Mouse (Mus musculus) embryo, embryonic 11.5 days (tissue): ENCODE data around the gene Eef1g.

Experiments
- DNase-seq: peaks from one replicate; pipeline ENCODE4 v3.0.0-alpha.2; 2012; ENCODE audit warnings: low read depth, low spot score

Gene Eef1g

GRCm38 (mm10) chr19:8966590-8967372 is at the start of gene Eef1g:
Gene Eef1g (plus strand): TSS chr19:8967041.
- peak; percentile 98 for DNase-seq

- DNase-seq = no peak
Measured at GRCm38 (mm10) chr19:8919000-8919399, 47.8 kb upstream of the Eef1g start.

- DNase-seq = no peak
Measured at GRCm38 (mm10) chr19:8919684-8920072, 47.2 kb upstream of the Eef1g start.

- peak; percentile 86 for DNase-seq
Measured at GRCm38 (mm10) chr19:8920073-8920736, 46.6 kb upstream of the Eef1g start, which contains the start of gene B3gat3. Gene B3gat3 (plus strand): TSS chr19:8920374.

- DNase-seq = no peak
Measured at GRCm38 (mm10) chr19:8920836-8921291, 46.0 kb upstream of the Eef1g start.

- no peak for DNase-seq
Measured at GRCm38 (mm10) chr19:8921741-8922140, 45.1 kb upstream of the Eef1g start.

GRCm38 (mm10) chr19:8926766-8927165 is 40.1 kb upstream of the Eef1g start:
- no peak for DNase-seq

- DNase-seq = no peak
Measured at GRCm38 (mm10) chr19:8927891-8928525, 38.8 kb upstream of the Eef1g start.

- no peak for DNase-seq
Measured at GRCm38 (mm10) chr19:8928689-8929223, 38.1 kb upstream of the Eef1g start.

- peak; percentile 53 for DNase-seq
Measured at GRCm38 (mm10) chr19:8929224-8930088, 37.4 kb upstream of the Eef1g start, which contains the start of the genes Rom1 and Eml3. Gene Rom1 (minus strand): TSS chr19:8929356. Gene Eml3 (plus strand): TSS chr19:8929552.

- no peak for DNase-seq
Measured at GRCm38 (mm10) chr19:8930117-8930516, 36.7 kb upstream of the Eef1g start.

- DNase-seq = no peak
Measured at GRCm38 (mm10) chr19:8930771-8931170, 36.1 kb upstream of the Eef1g start.

GRCm38 (mm10) chr19:8936736-8937135 is 30.1 kb upstream of the Eef1g start:
- DNase-seq = no peak

- DNase-seq = no peak
Measured at GRCm38 (mm10) chr19:8940526-8941133, 26.2 kb upstream of the Eef1g start.

- DNase-seq = no peak
Measured at GRCm38 (mm10) chr19:8941136-8941514, 25.7 kb upstream of the Eef1g start.

GRCm38 (mm10) chr19:8941515-8942217 is 25.2 kb upstream of the Eef1g start, which contains the start of gene Mta2:
Gene Mta2 (plus strand): TSS chr19:8941875.
- peak; percentile 95 for DNase-seq

- no peak for DNase-seq
Measured at GRCm38 (mm10) chr19:8942276-8942964, 24.4 kb upstream of the Eef1g start.

GRCm38 (mm10) chr19:8943047-8943446 is 23.8 kb upstream of the Eef1g start:
- no peak for DNase-seq

GRCm38 (mm10) chr19:8944062-8944461 is 22.8 kb upstream of the Eef1g start:
- DNase-seq = no peak
